Mouse (Mus musculus) midbrain, embryonic 11.5 days (tissue): ENCODE data around the gene Slc22a18. TPM values are rescaled to one million over a fixed set of nuclear protein-coding genes. Genes with fewer than 3 reads are reported as not detected.
A peak's percentile ranks its signal among the peaks of the same experiment; 100 is the strongest.

Experiments
- ATAC-seq: fragments of 200-750 bp; cut with Nextera tagmentation; 2 replicates; pipeline ENCODE4 v1.8.0; 2017; ENCODE audit warnings: moderate TSS enrichment, moderate library complexity; ENCODE audit not compliant: low FRiP score
- DNase-seq: peaks from one replicate; pipeline ENCODE4 v3.0.0; 2015; ENCODE audit warnings: low spot score; ENCODE audit errors: missing footprints
- H3K27ac ChIP-seq: fragments of 300-500 bp; sonication (generic); 2 replicates; pipeline ENCODE4 v1.5.1; 2014; ENCODE audit warnings: low read depth, low read length
- H3K27me3 ChIP-seq: fragments of 300-500 bp; sonication (generic); 2 replicates; pipeline ENCODE4 v1.6.1; 2014; ENCODE audit warnings: mild to moderate bottlenecking, low read length, moderate library complexity, mixed read lengths; ENCODE audit not compliant: control insufficient read depth, insufficient read depth
- H3K36me3 ChIP-seq: fragments of 300-500 bp; sonication (generic); 2 replicates; pipeline ENCODE4 v1.6.1; 2014; ENCODE audit warnings: mild to moderate bottlenecking, low read length, moderate library complexity, mixed read lengths; ENCODE audit not compliant: control insufficient read depth, insufficient read depth
- H3K4me1 ChIP-seq: fragments of 300-500 bp; sonication (generic); 2 replicates; pipeline ENCODE4 v1.6.1; 2014; ENCODE audit warnings: low read length; ENCODE audit not compliant: control insufficient read depth, insufficient read depth
- H3K4me2 ChIP-seq: fragments of 300-500 bp; sonication (generic); 2 replicates; pipeline ENCODE4 v1.6.1; 2014; ENCODE audit warnings: mild to moderate bottlenecking, moderate library complexity
- H3K4me3 ChIP-seq: fragments of 300-500 bp; sonication (generic); 2 replicates; pipeline ENCODE4 v1.5.1; 2014; ENCODE audit warnings: low read depth, low read length
- H3K9ac ChIP-seq: fragments of 300-500 bp; sonication (generic); 2 replicates; pipeline ENCODE4 v1.6.1; 2014; ENCODE audit warnings: low read length
- H3K9me3 ChIP-seq: fragments of 300-500 bp; sonication (generic); 2 replicates; pipeline ENCODE4 v1.6.1; 2016; ENCODE audit warnings: low read length; ENCODE audit not compliant: control insufficient read depth
- WGBS: fragments of 180-500 bp; shearing (Covaris S2); extraction: QIAGEN DNeasy Blood & Tissue Kit; methylation state at CpG from one replicate; pipeline ENCODE4 v1.1.7; 2014; 5-methylcytosine and 5-hydroxymethylcytosine counted together
- polyA plus RNA-seq: library from polyadenylated mRNA; unstranded; fragments of >200 nt; fragmentation: Nextera tagmentation; extraction: Ambion mirVana; gene quantifications from 2 replicates; pipeline ENCODE4 v1.2.1, GENCODE M21; 2014

Gene Slc22a18
- polyA plus RNA-seq, 1 experiment from 2014 or later, result 0.16 TPM

- Histone ChIP-seq H3K9ac (no peak overlapping the region), H3K27me3 (no peaks in the 10 kb centered on the region; the same call in 1 of the 2 replicates), H3K4me3 (peak overlapping the region; percentile 0; the same call in 1 of the 2 replicates), H3K9me3 (peaks cover 7% of the 10 kb centered on the region; the same call in 1 of the 2 replicates), H3K4me2 (peak overlapping the region; percentile 22; the same call in 1 of the 2 replicates), H3K4me1 (peaks cover 9% of the 10 kb centered on the region), H3K36me3 (no peaks in the 10 kb centered on the region), H3K27ac (peak overlapping the region; percentile 10; the same call in 1 of the 2 replicates)
- peak; percentile 67 for ATAC-seq
- DNase-seq, result peak; percentile 91
- 35% methylated on average over 26 of the region's 32 CpGs for WGBS
Measured at GRCm38 (mm10) chr7:143461294-143461870, 12.2 kb upstream of the Slc22a18 start.

GRCm38 (mm10) chr7:143461920-143462319 is 11.6 kb upstream of the Slc22a18 start:
- DNase-seq, result no peak
- Histone ChIP-seq H3K9me3 (peaks cover 7% of the 10 kb centered on the region; the same call in 1 of the 2 replicates), H3K4me2 (no peak overlapping the region), H3K4me1 (peaks cover 9% of the 10 kb centered on the region), H3K36me3 (no peaks in the 10 kb centered on the region), H3K27me3 (no peaks in the 10 kb centered on the region; the same call in 1 of the 2 replicates), H3K4me3 (no peak overlapping the region), H3K27ac (no peak overlapping the region), H3K9ac (no peak overlapping the region)
- ATAC-seq, result no peak
- 46% methylated on average over 11 of the region's 11 CpGs for WGBS

GRCm38 (mm10) chr7:143462516-143462915 is 11.0 kb upstream of the Slc22a18 start:
- WGBS, result 76% methylated on average over 5 of the region's 5 CpGs
- Histone ChIP-seq H3K27me3 (no peaks in the 10 kb centered on the region; the same call in 1 of the 2 replicates), H3K36me3 (no peaks in the 10 kb centered on the region), H3K9me3 (peaks cover 7% of the 10 kb centered on the region; the same call in 1 of the 2 replicates), H3K4me2 (no peak overlapping the region), H3K4me3 (no peak overlapping the region), H3K27ac (no peak overlapping the region), H3K4me1 (peaks cover 15% of the 10 kb centered on the region), H3K9ac (no peak overlapping the region)
- ATAC-seq (no peak), DNase-seq (no peak)

- H3K4me1 ChIP-seq, result peaks cover 23% of the 10 kb centered on the region
- no peaks in the 10 kb centered on the region for H3K36me3 ChIP-seq
- no peak overlapping the region for H3K4me3 ChIP-seq
- WGBS, result 39% methylated on average over 11 of the region's 11 CpGs
- H3K4me2 ChIP-seq, result no peak overlapping the region
- peaks cover 7% of the 10 kb centered on the region; the same call in 1 of the 2 replicates for H3K9me3 ChIP-seq
- ATAC-seq (no peak), DNase-seq (peak; percentile 97)
- no peak overlapping the region for H3K9ac ChIP-seq
- H3K27me3 ChIP-seq, result no peaks in the 10 kb centered on the region; the same call in 1 of the 2 replicates
- no peak overlapping the region for H3K27ac ChIP-seq
Measured at GRCm38 (mm10) chr7:143463865-143464415, 9.6 kb upstream of the Slc22a18 start.

DNA sequence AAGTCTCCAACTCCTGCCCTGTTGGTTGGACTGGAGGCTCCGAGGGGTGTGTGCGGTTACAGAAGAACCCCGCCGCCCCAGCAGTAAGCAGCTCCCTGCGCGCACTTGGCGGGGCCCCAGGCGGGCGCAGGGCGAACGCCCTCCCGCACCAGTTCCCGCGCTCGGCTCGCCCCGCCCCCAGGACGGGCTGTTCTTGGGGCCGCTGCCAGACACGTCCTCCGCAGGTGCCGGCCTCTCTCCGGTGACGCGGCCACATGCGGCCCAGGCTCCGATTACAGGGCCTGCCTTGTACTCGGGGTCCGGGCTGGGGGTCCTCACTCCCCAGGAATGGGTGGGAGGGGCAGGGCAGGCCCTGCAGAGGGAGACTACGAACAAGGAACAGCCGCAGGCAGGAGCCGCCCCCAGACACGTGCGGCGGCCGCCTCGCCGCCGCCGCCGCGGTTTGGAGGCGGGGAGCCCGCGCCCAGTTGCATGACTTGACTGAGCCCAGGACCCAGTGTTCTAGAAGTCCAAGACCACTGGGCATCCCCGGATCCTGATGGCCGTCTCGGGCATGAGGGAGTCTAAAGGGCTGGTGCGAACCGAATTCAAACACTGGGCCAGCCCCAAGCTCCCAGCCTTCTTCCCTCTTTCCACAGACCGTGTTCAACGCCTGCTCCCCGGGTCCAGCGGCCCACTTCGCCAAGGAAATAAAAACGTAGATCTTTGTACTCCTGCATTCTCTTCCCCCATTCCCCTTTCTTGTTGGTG is 8.6 kb upstream of the Slc22a18 start:
- Histone ChIP-seq H3K4me2 (peak overlapping the region; percentile 54), H3K9me3 (peaks cover 7% of the 10 kb centered on the region; the same call in 1 of the 2 replicates), H3K4me3 (peak overlapping the region; percentile 26), H3K27ac (no peak overlapping the region), H3K27me3 (no peaks in the 10 kb centered on the region; the same call in 1 of the 2 replicates), H3K36me3 (no peaks in the 10 kb centered on the region), H3K4me1 (peaks cover 23% of the 10 kb centered on the region), H3K9ac (peak overlapping the region; percentile 56)
- WGBS, result 26% methylated on average over 56 of the region's 56 CpGs
- peak; percentile 90 for DNase-seq
- ATAC-seq, result no peak

GRCm38 (mm10) chr7:143466099-143466677 is 7.3 kb upstream of the Slc22a18 start:
- no peak overlapping the region for H3K4me3 ChIP-seq
- H3K9me3 ChIP-seq, result no peaks in the 10 kb centered on the region
- no peaks in the 10 kb centered on the region; the same call in 1 of the 2 replicates for H3K27me3 ChIP-seq
- DNase-seq, result peak; percentile 99
- no peak overlapping the region for H3K27ac ChIP-seq
- H3K4me1 ChIP-seq, result peaks cover 23% of the 10 kb centered on the region
- H3K36me3 ChIP-seq, result no peaks in the 10 kb centered on the region
- 34% methylated on average over 14 of the region's 14 CpGs for WGBS
- H3K9ac ChIP-seq, result no peak overlapping the region
- H3K4me2 ChIP-seq, result no peak overlapping the region
- ATAC-seq, result peak; percentile 52

DNA sequence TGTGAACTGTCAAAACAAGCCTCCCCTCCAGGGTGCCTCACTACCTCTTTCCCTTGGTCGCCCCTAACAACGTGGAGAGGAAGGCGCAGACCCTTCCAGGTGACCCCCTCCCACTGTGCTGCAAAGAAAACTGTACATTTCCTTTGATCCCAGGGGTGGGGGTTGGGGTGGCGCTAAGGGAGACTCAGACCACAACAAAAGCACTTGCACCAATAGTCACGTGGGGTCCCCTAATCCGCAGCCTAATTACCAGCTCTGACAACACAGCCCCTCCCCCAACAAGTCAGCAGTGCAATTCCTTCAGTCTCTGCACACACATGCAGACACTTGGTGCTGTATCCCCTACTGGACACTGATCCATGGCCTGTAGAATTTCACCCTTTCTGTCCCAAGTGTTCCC is 5.8 kb upstream of the Slc22a18 start:
- H3K4me1 ChIP-seq, result peaks cover 22% of the 10 kb centered on the region
- no peaks in the 10 kb centered on the region for H3K36me3 ChIP-seq
- no peak overlapping the region for H3K9ac ChIP-seq
- ATAC-seq (peak; percentile 53), DNase-seq (peak; percentile 89)
- H3K4me2 ChIP-seq, result no peak overlapping the region
- H3K4me3 ChIP-seq, result no peak overlapping the region
- H3K9me3 ChIP-seq, result no peaks in the 10 kb centered on the region
- 7% methylated on average over 6 of the region's 6 CpGs for WGBS
- no peaks in the 10 kb centered on the region; the same call in 1 of the 2 replicates for H3K27me3 ChIP-seq
- no peak overlapping the region for H3K27ac ChIP-seq

DNA sequence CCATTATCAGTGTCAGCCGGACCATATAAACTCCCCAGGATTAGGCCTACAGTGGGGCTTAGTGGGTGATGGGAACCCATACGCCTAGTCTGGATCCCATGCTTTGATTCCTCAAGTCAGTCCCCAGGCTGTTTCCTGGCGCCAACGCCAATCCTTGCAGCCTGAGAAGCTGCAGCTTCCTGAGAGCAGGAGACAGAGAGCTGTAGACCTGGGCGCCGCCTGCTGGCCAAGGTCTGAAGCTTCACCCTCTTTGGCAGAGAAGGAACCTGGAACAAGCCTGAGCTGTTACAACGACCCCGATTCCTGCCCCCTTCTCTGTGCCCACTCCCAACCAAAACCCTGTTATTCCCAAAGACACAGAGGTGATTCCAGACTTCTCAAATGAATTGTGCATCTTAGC is 3.6 kb upstream of the Slc22a18 start:
- Histone ChIP-seq H3K4me1 (peaks cover 17% of the 10 kb centered on the region), H3K9me3 (no peaks in the 10 kb centered on the region), H3K4me3 (no peak overlapping the region), H3K36me3 (no peaks in the 10 kb centered on the region), H3K4me2 (no peak overlapping the region), H3K9ac (no peak overlapping the region), H3K27me3 (no peaks in the 10 kb centered on the region; the same call in 1 of the 2 replicates), H3K27ac (no peak overlapping the region)
- DNase-seq (peak; percentile 95), ATAC-seq (no peak)
- 25% methylated on average over 8 of the region's 8 CpGs for WGBS
